In the genomic region with DNA sequence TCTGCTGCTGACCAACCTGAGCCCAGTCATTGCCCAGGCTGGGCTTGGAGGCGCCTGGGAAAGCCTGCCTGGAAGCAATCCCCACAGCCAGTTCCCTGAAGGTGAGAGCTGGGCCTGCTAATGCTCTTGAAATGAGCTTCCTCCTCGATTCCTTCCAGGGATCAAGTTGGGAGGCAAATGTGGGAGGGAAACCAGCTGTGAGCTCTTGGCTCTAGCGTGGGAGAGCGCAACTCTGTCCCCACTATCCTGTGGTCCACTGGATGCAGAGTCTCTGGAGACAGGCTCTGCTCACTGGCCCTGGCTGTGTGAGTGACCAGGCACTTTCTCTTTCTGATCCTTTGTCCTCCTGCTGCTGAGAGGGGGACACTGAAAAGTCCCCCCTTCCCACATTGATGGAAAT, we compare ENCODE assay signal across 27 mouse cellular contexts. TPM values are rescaled to one million over a fixed set of nuclear protein-coding genes. Genes with fewer than 3 reads are reported as not detected.
DNase-seq lines count a peak whose midpoint lies in the region; ATAC-seq and TF ChIP-seq lines count a peak whose summit lies in the region.
"Had no signal": no experiment of that assay in that cellular context is flagged by ENCODE, and none has a peak within 500 bp of the region (broad histone marks: within the 10 kb centered on the region; RNA-seq: fewer than 3 reads in every experiment).

No protein-coding gene starts in this region.

- no peak overlapping the region for H3K4me3 ChIP-seq in forebrain, embryonic 10.5 days
- H3K4me3 ChIP-seq in forebrain, embryonic 14.5 days (ENCODE audit: low read depth, low read length), result no peak overlapping the region
- no peak overlapping the region for H3K4me3 ChIP-seq in intestine, embryonic 14.5 days (ENCODE audit: low read depth, low read length)
- H3K4me3 ChIP-seq in intestine, embryonic 16.5 days (ENCODE audit: low read length), result no peak overlapping the region
- no peak overlapping the region for H3K4me3 ChIP-seq in stomach, embryonic 14.5 days (ENCODE audit: low read depth, low read length)
- no peak overlapping the region for H3K4me3 ChIP-seq in stomach, postnatal 0 days (ENCODE audit: low read depth, low read length)
- H3K4me3 ChIP-seq: embryonic facial prominence, embryonic 15.5 days; heart, adult 2 months; hindbrain, embryonic 12.5 days; left cerebral cortex, adult 2 months; midbrain, embryonic 13.5 days; stomach, embryonic 15.5 days had no signal

- H3K4me2 ChIP-seq in forebrain, embryonic 14.5 days (ENCODE audit: low read length), result no peak overlapping the region
- no peak overlapping the region for H3K4me2 ChIP-seq in intestine, embryonic 14.5 days (ENCODE audit: low read length)
- H3K4me2 ChIP-seq in intestine, embryonic 16.5 days (ENCODE audit: low read depth, low read length), result no peak overlapping the region
- no peak overlapping the region for H3K4me2 ChIP-seq in stomach, embryonic 14.5 days (replicated peaks; ENCODE audit: low read depth, low read length)
- H3K4me2 ChIP-seq in stomach, postnatal 0 days (replicated peaks; ENCODE audit: low read depth), result no peak overlapping the region
- H3K4me2 ChIP-seq: embryonic facial prominence, embryonic 15.5 days; hindbrain, embryonic 12.5 days; midbrain, embryonic 13.5 days; stomach, embryonic 15.5 days had no signal

- H3K27ac ChIP-seq in forebrain, embryonic 10.5 days, result 0 out of 2 replicates have a peak overlapping the region, but pooled peaks have one; percentile 30
- no peak overlapping the region for H3K27ac ChIP-seq in forebrain, embryonic 14.5 days (ENCODE audit: low read depth, low read length)
- peak overlapping the region; percentile 1; the same call in 1 of the 2 replicates for H3K27ac ChIP-seq in intestine, embryonic 14.5 days (ENCODE audit: low read depth)
- H3K27ac ChIP-seq in intestine, embryonic 16.5 days (ENCODE audit: low read length), result no peak overlapping the region
- peak overlapping the region; percentile 48; the same call in 1 of the 2 replicates for H3K27ac ChIP-seq in stomach, embryonic 14.5 days (ENCODE audit: low read length)
- no peak overlapping the region for H3K27ac ChIP-seq in stomach, postnatal 0 days (replicated peaks)
- H3K27ac ChIP-seq: embryonic facial prominence, embryonic 15.5 days; heart, adult 2 months; hindbrain, embryonic 12.5 days; left cerebral cortex, adult 2 months; midbrain, embryonic 13.5 days; stomach, embryonic 15.5 days had no signal

- no peaks in the 10 kb centered on the region for H3K36me3 ChIP-seq in forebrain, embryonic 10.5 days (replicated peaks)
- no peaks in the 10 kb centered on the region for H3K36me3 ChIP-seq in forebrain, embryonic 14.5 days (ENCODE audit: control insufficient read depth, insufficient read depth, low read length)
- H3K36me3 ChIP-seq in intestine, embryonic 14.5 days (ENCODE audit: control insufficient read depth, insufficient read depth, low read length), result no peaks in the 10 kb centered on the region
- H3K36me3 ChIP-seq in intestine, embryonic 16.5 days (ENCODE audit: control insufficient read depth, insufficient read depth, low read length), result no peaks in the 10 kb centered on the region
- no peaks in the 10 kb centered on the region for H3K36me3 ChIP-seq in stomach, embryonic 14.5 days (ENCODE audit: control insufficient read depth, insufficient read depth, low read length)
- no peaks in the 10 kb centered on the region for H3K36me3 ChIP-seq in stomach, postnatal 0 days (ENCODE audit: control insufficient read depth, insufficient read depth, low read length)
- H3K36me3 ChIP-seq: embryonic facial prominence, embryonic 15.5 days; hindbrain, embryonic 12.5 days; midbrain, embryonic 13.5 days; stomach, embryonic 15.5 days had no signal

- no peak overlapping the region for H3K9ac ChIP-seq in forebrain, embryonic 14.5 days (ENCODE audit: low read length)
- no peak overlapping the region for H3K9ac ChIP-seq in intestine, embryonic 14.5 days (ENCODE audit: low read length)
- no peak overlapping the region for H3K9ac ChIP-seq in intestine, embryonic 16.5 days (ENCODE audit: low read depth, low read length)
- H3K9ac ChIP-seq in stomach, embryonic 14.5 days (replicated peaks; ENCODE audit: low read depth, low read length), result no peak overlapping the region; the same call in 1 of the 2 replicates
- no peak overlapping the region for H3K9ac ChIP-seq in stomach, postnatal 0 days (ENCODE audit: low read length)
- H3K9ac ChIP-seq: embryonic facial prominence, embryonic 15.5 days; hindbrain, embryonic 12.5 days; midbrain, embryonic 13.5 days; stomach, embryonic 15.5 days had no signal

- no peak for TF ChIP-seq CTCF in stomach, postnatal 0 days (IDR thresholded peaks at IDR 0.05; ENCODE audit: low read depth)

- no peaks in the 10 kb centered on the region for H3K9me3 ChIP-seq in forebrain, embryonic 10.5 days
- no peaks in the 10 kb centered on the region for H3K9me3 ChIP-seq in forebrain, embryonic 14.5 days (replicated peaks; ENCODE audit: control insufficient read depth, low read length)
- no peaks in the 10 kb centered on the region for H3K9me3 ChIP-seq in intestine, embryonic 14.5 days (ENCODE audit: control insufficient read depth, low read length)
- H3K9me3 ChIP-seq in intestine, embryonic 16.5 days (ENCODE audit: control insufficient read depth, low read length), result no peaks in the 10 kb centered on the region
- no peaks in the 10 kb centered on the region for H3K9me3 ChIP-seq in stomach, embryonic 14.5 days (ENCODE audit: control insufficient read depth, low read depth, low read length)
- no peaks in the 10 kb centered on the region for H3K9me3 ChIP-seq in stomach, postnatal 0 days (ENCODE audit: control insufficient read depth, low read length)
- H3K9me3 ChIP-seq: embryonic facial prominence, embryonic 15.5 days; hindbrain, embryonic 12.5 days; midbrain, embryonic 13.5 days; stomach, embryonic 15.5 days had no signal

- ATAC-seq in forebrain, embryonic 14.5 days, result no peak
- ATAC-seq in intestine, embryonic 14.5 days (replicated peaks; ENCODE audit: low FRiP score, low TSS enrichment, low read depth), result 0 out of 2 replicates have a peak, but pooled peaks have one; percentile 17
- no peak for ATAC-seq in intestine, embryonic 16.5 days
- ATAC-seq in stomach, embryonic 14.5 days (ENCODE audit: insufficient number of reproducible peaks, insufficient read depth, low FRiP score, low read depth), result no peak
- ATAC-seq in stomach, postnatal 0 days (ENCODE audit: low FRiP score, low TSS enrichment), result no peak
- ATAC-seq: activated CD4-positive, CD25-positive, alpha-beta regulatory T cell, adult 4 months; forebrain, embryonic 16.5 days; midbrain, embryonic 13.5 days had no signal

- H3K4me1 ChIP-seq in forebrain, embryonic 10.5 days, result peaks cover 13% of the 10 kb centered on the region
- no peaks in the 10 kb centered on the region for H3K4me1 ChIP-seq in forebrain, embryonic 14.5 days (ENCODE audit: control insufficient read depth, insufficient read depth, low read length)
- H3K4me1 ChIP-seq in intestine, embryonic 14.5 days (replicated peaks; ENCODE audit: control insufficient read depth, insufficient read depth, low read length), result no peaks in the 10 kb centered on the region
- no peaks in the 10 kb centered on the region for H3K4me1 ChIP-seq in intestine, embryonic 16.5 days (ENCODE audit: control insufficient read depth, insufficient read depth, low read length)
- no peaks in the 10 kb centered on the region for H3K4me1 ChIP-seq in stomach, embryonic 14.5 days (ENCODE audit: control insufficient read depth, insufficient read depth, low read length)
- H3K4me1 ChIP-seq in stomach, postnatal 0 days (replicated peaks; ENCODE audit: control insufficient read depth, insufficient read depth), result no peaks in the 10 kb centered on the region
- H3K4me1 ChIP-seq: hindbrain, embryonic 12.5 days; midbrain, embryonic 13.5 days; stomach, embryonic 15.5 days had no signal

- H3K27me3 ChIP-seq in forebrain, embryonic 10.5 days (ENCODE audit: poor library complexity, severe bottlenecking), result no peaks in the 10 kb centered on the region
- H3K27me3 ChIP-seq in forebrain, embryonic 14.5 days (replicated peaks; ENCODE audit: control insufficient read depth, insufficient read depth, low read length), result no peaks in the 10 kb centered on the region
- no peaks in the 10 kb centered on the region; the same call in 1 of the 2 replicates for H3K27me3 ChIP-seq in intestine, embryonic 14.5 days (replicated peaks; ENCODE audit: control insufficient read depth, insufficient read depth, low read length)
- no peaks in the 10 kb centered on the region for H3K27me3 ChIP-seq in intestine, embryonic 16.5 days (replicated peaks; ENCODE audit: control insufficient read depth, insufficient read depth, low read length)
- H3K27me3 ChIP-seq in stomach, embryonic 14.5 days (ENCODE audit: control insufficient read depth, insufficient read depth, low read length), result no peaks in the 10 kb centered on the region
- H3K27me3 ChIP-seq in stomach, postnatal 0 days (ENCODE audit: control insufficient read depth, insufficient read depth, low read length), result no peaks in the 10 kb centered on the region
- H3K27me3 ChIP-seq: embryonic facial prominence, embryonic 15.5 days; hindbrain, embryonic 12.5 days; stomach, embryonic 15.5 days had no signal

- TF ChIP-seq EP300 in stomach, postnatal 0 days (optimal IDR thresholded peaks at IDR 0.05), result no peak

- 61% methylated on average over 4 of the region's 4 CpGs for WGBS in forebrain, embryonic 10.5 days
- 63% methylated on average over 4 of the region's 4 CpGs for WGBS in forebrain, embryonic 14.5 days
- WGBS in intestine, embryonic 14.5 days, result 38% methylated on average over 4 of the region's 4 CpGs
- WGBS in intestine, embryonic 16.5 days, result 53% methylated on average over 4 of the region's 4 CpGs
- 30% methylated on average over 4 of the region's 4 CpGs for WGBS in stomach, embryonic 14.5 days
- 41% methylated on average over 4 of the region's 4 CpGs for WGBS in stomach, postnatal 0 days

- no peak for DNase-seq in forebrain, embryonic 10.5 days (ENCODE audit: extremely low spot score, low spot score)
- no peak for DNase-seq in forebrain, embryonic 14.5 days (ENCODE audit: low spot score)
- DNase-seq in intestine, embryonic 14.5 days (ENCODE audit: low spot score), result no peak
- DNase-seq in kidney, postnatal 4 days, result peak; percentile 56 to 64
- DNase-seq in kidney, adult 8-10 months, result no peak
- no peak for DNase-seq in stomach, postnatal 0 days (ENCODE audit: low spot score)
- DNase-seq: adrenal gland, postnatal 10 days; cerebellum, adult 8-10 months; gastrocnemius, postnatal 25 days; heart, adult 2 months; kidney, postnatal 36 days; right cerebral cortex, postnatal 4 days; thymus, adult 18-20 months; thymus, postnatal 36 days had no signal

RNA-seq across cellular contexts. Expression of a gene that starts 30.8 kb away (rescaled TPM):
- polyA plus RNA-seq in forebrain, embryonic 10.5 days (2016; fragmentation: Nextera tagmentation; extraction: Ambion mirVana), result not detected in 2 replicates
- polyA plus RNA-seq in forebrain, embryonic 14.5 days (2014; fragmentation: Nextera tagmentation; extraction: Ambion mirVana), result not detected in 2 replicates
- not detected in 2 replicates for polyA plus RNA-seq in intestine, embryonic 14.5 days (2014; fragmentation: Nextera tagmentation; extraction: Ambion mirVana)
- polyA plus RNA-seq in intestine, embryonic 16.5 days (2015; fragmentation: Nextera tagmentation; extraction: Ambion mirVana), result not detected in 2 replicates
- not detected in 2 replicates for polyA plus RNA-seq in stomach, embryonic 14.5 days (2014; fragmentation: Nextera tagmentation; extraction: Ambion mirVana)
- polyA plus RNA-seq in stomach, postnatal 0 days (2015; fragmentation: Nextera tagmentation; extraction: Ambion mirVana), result not detected in 2 replicates
- polyA plus RNA-seq: activated CD4-positive, CD25-positive, alpha-beta regulatory T cell, adult 4 months; embryonic facial prominence, embryonic 15.5 days; forebrain, embryonic 16.5 days; heart, adult 2 months; heart, postnatal 0 days; hindbrain, embryonic 12.5 days; liver, adult 2 months; liver, embryonic 16.5 days; midbrain, embryonic 13.5 days; neural tube, embryonic 11.5 days; stomach, embryonic 15.5 days had no signal

Comparison
In these comparisons a context has a peak if more than half of its experiments do, and no peak if none do; other contexts are left out.
1. DNase-seq: peak in kidney, postnatal 4 days (2 of 2); none in forebrain, embryonic 10.5 days (single experiment), forebrain, embryonic 14.5 days (single experiment), intestine, embryonic 14.5 days (single experiment), kidney, adult 8-10 months (0 of 2) and stomach, postnatal 0 days (single experiment).
2. H3K27ac ChIP-seq: peak in forebrain, embryonic 10.5 days (single experiment), intestine, embryonic 14.5 days (single experiment) and stomach, embryonic 14.5 days (single experiment); none in forebrain, embryonic 14.5 days (single experiment), intestine, embryonic 16.5 days (single experiment) and stomach, postnatal 0 days (single experiment).